Mouse (Mus musculus) cerebellum, adult 2 months (tissue): ENCODE data around the gene Trappc3. TPM values are rescaled to one million over a fixed set of nuclear protein-coding genes. Genes with fewer than 3 reads are reported as not detected.
A peak's percentile ranks its signal among the peaks of the same experiment; 100 is the strongest.

Source experiments
- DNase-seq, 2 experiments: peaks; one replicate each; pipeline ENCODE4 v3.0.0; 2021
- H3K27ac ChIP-seq: fragments of 200-500 bp; 2 replicates; pipeline ENCODE4 v1.5.1; 2012; ENCODE audit warnings: low read length, control low read depth, inconsistent platforms; ENCODE audit not compliant: insufficient read depth
- H3K27me3 ChIP-seq: fragments of 200-500 bp; 2 replicates; pipeline ENCODE4 v1.6.1; 2012; ENCODE audit warnings: inconsistent platforms, mild to moderate bottlenecking, low read length, moderate library complexity; ENCODE audit not compliant: control insufficient read depth, insufficient read depth
- H3K4me1 ChIP-seq: fragments of 200-500 bp; 2 replicates; pipeline ENCODE4 v1.6.1; 2011; ENCODE audit warnings: low read length; ENCODE audit not compliant: control insufficient read depth, insufficient read depth
- H3K4me3 ChIP-seq: fragments of 200-500 bp; replicated peaks from 2 replicates; pipeline ENCODE3; 2011; ENCODE audit warnings: mild to moderate bottlenecking, low read depth, low read length, control low read depth; ENCODE audit not compliant: insufficient read depth
- CTCF ChIP-seq: fragments of 200-500 bp; IDR thresholded peaks from 2 replicates; pipeline ENCODE4 v1.5.1; 2011; ENCODE audit warnings: low read depth, mild to moderate bottlenecking, control low read depth, low read length, moderate library complexity, borderline replicate concordance; ENCODE audit not compliant: insufficient read depth
- POLR2A ChIP-seq: fragments of 200-500 bp; IDR thresholded peaks from 2 replicates; pipeline ENCODE4 v1.6.1; 2011; ENCODE audit warnings: low read length, control low read depth, borderline replicate concordance; ENCODE audit not compliant: insufficient read depth
- WGBS: fragments of 180-500 bp; shearing (Covaris S2); methylation state at CpG from one replicate; pipeline ENCODE4 v1.1.7; 2018; 5-methylcytosine and 5-hydroxymethylcytosine counted together
- polyA plus RNA-seq: library from polyadenylated mRNA; depleted of rRNA; stranded (reverse); fragments of >200 nt; gene quantifications from 2 replicates; pipeline ENCODE4 v1.2.3, GENCODE M21; 2012; rRNA removed

Gene Trappc3
- polyA plus RNA-seq, 1 experiment = 175 TPM

DNA sequence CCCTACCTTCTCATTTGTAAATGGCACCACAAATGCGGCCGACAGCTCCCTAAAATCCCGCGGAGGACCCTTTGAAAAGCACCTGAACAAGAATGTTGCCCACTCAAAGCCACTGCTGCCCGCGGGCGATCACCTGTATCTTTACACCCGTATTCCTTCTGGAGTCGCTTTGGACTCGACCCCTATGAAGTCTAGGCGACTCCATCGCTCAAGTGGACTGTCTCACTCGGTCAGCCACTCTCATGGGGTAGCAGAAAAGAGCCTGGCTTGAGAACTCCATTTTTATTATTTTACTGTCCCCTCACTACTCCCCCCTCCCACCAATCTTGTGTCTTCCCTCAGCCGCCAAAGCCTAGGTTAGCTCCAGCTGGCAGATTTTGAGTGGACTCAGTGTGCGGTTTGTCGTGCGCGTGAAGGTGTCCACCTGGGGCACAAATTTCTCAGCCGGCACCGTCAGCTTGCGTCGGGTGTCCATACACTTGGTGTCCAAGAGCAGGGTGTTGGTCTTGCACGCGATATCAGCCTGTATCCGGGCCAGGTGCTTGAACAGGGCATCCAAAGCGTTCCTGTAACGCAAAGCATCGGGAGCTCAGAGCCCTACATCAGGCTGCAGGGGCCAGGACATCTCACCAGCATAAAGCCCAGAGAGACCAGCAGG is 59.9 kb downstream of the Trappc3 start:
- no peaks in the 10 kb centered on the region for H3K4me1 ChIP-seq
- H3K27ac ChIP-seq = no peak overlapping the region
- 31% methylated on average over 28 of the region's 28 CpGs for WGBS
- H3K27me3 ChIP-seq = no peaks in the 10 kb centered on the region
- DNase-seq = no peak
- peak overlapping the region; percentile 79 for H3K4me3 ChIP-seq
- TF ChIP-seq POLR2A (no peak), CTCF (no peak)

DNA sequence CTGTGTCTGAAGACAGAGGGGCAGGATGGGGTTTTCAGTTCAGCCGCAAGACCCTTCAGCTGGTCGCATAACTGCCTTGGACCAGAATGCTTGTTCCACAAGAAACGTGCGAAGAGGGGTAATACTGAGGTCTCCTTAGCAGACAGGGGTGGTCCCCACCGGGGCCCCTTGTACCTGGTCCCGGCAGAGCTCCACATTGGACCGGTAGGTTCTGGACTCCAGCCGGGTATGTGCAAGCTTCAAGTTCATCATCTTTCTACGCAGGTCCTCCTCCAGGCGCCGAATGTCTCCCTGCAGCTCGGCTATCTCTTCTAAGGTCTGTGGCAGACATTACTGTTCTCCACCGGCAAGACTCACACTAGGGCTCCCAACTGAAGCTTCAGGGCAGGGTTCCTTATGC is 60.5 kb downstream of the Trappc3 start:
- Histone ChIP-seq H3K4me3 (no peak overlapping the region), H3K27ac (no peak overlapping the region), H3K4me1 (no peaks in the 10 kb centered on the region), H3K27me3 (no peaks in the 10 kb centered on the region)
- WGBS = 97% methylated on average over 13 of the region's 13 CpGs
- DNase-seq = peak in 1 of 2 experiments; percentile 13
- no peak for TF ChIP-seq POLR2A
- TF ChIP-seq CTCF = no peak

GRCm38 (mm10) chr4:126324861-126325260 is 62.7 kb downstream of the Trappc3 start:
- 41% methylated on average over 13 of the region's 13 CpGs for WGBS
- Histone ChIP-seq H3K4me3 (no peak overlapping the region), H3K27ac (no peak overlapping the region), H3K4me1 (no peaks in the 10 kb centered on the region), H3K27me3 (no peaks in the 10 kb centered on the region)
- peak in 1 of 2 experiments; percentile 15 for DNase-seq
- TF ChIP-seq POLR2A (no peak), CTCF (no peak)

DNA sequence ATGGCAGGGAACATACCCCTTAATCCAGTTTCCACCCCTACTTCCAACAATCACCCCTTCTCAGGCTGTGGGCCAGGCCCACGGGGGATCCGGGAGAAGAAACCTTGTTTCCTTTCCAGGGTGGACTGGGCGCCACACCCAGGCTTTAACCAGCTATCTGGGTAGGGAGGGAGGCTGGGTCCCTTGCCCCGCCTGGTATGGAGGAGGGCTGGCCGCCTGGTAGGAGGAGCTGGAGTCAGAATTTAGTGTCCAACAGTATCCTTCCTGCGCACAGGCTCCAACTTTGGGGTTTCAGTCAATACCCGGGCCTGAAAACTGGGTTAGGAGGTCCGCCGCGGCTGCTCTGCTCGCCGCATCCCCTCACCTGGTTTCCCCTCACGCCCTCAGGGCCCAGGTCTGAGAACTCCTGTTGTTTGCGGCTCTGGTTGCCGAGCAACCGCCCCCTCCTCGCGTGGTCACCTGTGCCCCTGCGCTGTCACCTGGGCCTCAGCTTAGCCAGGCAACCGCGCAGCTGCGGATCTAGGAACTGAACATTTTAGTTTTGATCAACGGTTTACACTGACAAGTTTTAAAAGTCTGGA is 63.2 kb downstream of the Trappc3 start, which contains the start of gene Tekt2:
Gene Tekt2 (minus strand): TSS at position 408 of the 581 bp plus-strand sequence.
- Histone ChIP-seq H3K27me3 (no peaks in the 10 kb centered on the region), H3K4me1 (no peaks in the 10 kb centered on the region), H3K27ac (no peak within 1 kb of the TSS), H3K4me3 (no peak within 1 kb of the TSS)
- WGBS = 25% methylated on average over 23 of the region's 23 CpGs
- no peak for TF ChIP-seq POLR2A
- no peak for TF ChIP-seq CTCF
- DNase-seq = no peak

Other genes with a start within 250 kb of the Trappc3 start
- 1.9 and 2.6 TPM in 2 replicates for gene Csf3r, start 237.8 kb upstream of the Trappc3 start, polyA plus RNA-seq
- gene Mrps15, start 215.4 kb upstream of the Trappc3 start, polyA plus RNA-seq = 90.6 and 94.5 TPM in 2 replicates
- 12.1 and 12.8 TPM in 2 replicates for gene Oscp1, start 203.8 kb upstream of the Trappc3 start, polyA plus RNA-seq
- gene Lsm10, start 165.7 kb upstream of the Trappc3 start, polyA plus RNA-seq = 21.4 and 28.8 TPM in 2 replicates
- 23.3 and 24.9 TPM in 2 replicates for gene Stk40, start 158.4 kb upstream of the Trappc3 start, polyA plus RNA-seq
- gene Eva1b, start 114.6 kb upstream of the Trappc3 start, polyA plus RNA-seq = 9.0 and 9.2 TPM in 2 replicates
- 1.6 and 2.0 TPM in 2 replicates for gene Sh3d21, start 98.8 kb upstream of the Trappc3 start, polyA plus RNA-seq
- 122 TPM in 2 replicates for gene Thrap3, start 59.6 kb upstream of the Trappc3 start, polyA plus RNA-seq
- 274 and 283 TPM in 2 replicates for gene Map7d1, start 6.0 kb upstream of the Trappc3 start, polyA plus RNA-seq
- 0.93 and 2.0 TPM in 2 replicates for gene Col8a2, start 24.5 kb downstream of the Trappc3 start, polyA plus RNA-seq
- 45.8 and 49.7 TPM in 2 replicates for gene Adprhl2, start 59.4 kb downstream of the Trappc3 start, polyA plus RNA-seq
- 4.1 and 4.7 TPM in 2 replicates for gene Tekt2, start 63.4 kb downstream of the Trappc3 start, polyA plus RNA-seq
- 13.3 and 14.5 TPM in 2 replicates for gene Ago3, start 167.2 kb downstream of the Trappc3 start, polyA plus RNA-seq
- 37.0 and 38.1 TPM in 2 replicates for gene Ago1, start 206.3 kb downstream of the Trappc3 start, polyA plus RNA-seq